Mouse (Mus musculus) lung, postnatal 4 days (tissue): ENCODE measurements around the gene Dnttip1.
"Not testable (repeated sequence)": the region's sequence is repeated elsewhere in the genome, so short reads cannot be mapped to it uniquely, and the experiment has no call there.

ENCODE experiments used
- DNase-seq, 2 experiments: peaks; one replicate each; pipeline ENCODE4 v3.0.0; 2021

Dnttip1 gene

GRCm38 (mm10) chr2:164745843-164746479 is at the start of gene Dnttip1, which contains the start of gene Wfdc3:
Dnttip1 (plus strand) TSS chr2:164745983.
Wfdc3 (minus strand) TSS chr2:164745931.
- DNase-seq = peak; percentile 95

DNA sequence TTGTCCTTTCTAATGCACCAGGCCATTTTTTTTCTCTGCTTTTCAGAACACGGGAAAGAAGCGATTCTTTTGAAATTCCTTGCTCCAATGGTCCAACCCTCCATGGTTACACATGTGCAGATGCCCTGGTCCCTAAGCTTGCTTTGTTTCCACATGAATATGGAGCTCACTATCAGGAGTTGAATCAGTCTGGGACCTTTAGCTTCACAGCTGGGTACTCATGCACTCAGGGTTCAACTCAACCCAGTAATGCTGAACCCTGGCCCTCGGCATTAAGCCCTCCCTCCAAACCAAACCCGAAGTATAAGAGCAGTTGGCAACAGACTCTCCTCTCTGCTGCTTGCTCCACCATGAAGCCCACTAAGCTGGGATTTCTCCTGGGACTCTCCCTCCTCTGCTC is 47.6 kb upstream of the Dnttip1 start, which contains the start of gene Spint4:
Gene Spint4, plus strand, starts transcription at position 301 of the 400 bp plus-strand sequence.
- DNase-seq = no peak

DNA sequence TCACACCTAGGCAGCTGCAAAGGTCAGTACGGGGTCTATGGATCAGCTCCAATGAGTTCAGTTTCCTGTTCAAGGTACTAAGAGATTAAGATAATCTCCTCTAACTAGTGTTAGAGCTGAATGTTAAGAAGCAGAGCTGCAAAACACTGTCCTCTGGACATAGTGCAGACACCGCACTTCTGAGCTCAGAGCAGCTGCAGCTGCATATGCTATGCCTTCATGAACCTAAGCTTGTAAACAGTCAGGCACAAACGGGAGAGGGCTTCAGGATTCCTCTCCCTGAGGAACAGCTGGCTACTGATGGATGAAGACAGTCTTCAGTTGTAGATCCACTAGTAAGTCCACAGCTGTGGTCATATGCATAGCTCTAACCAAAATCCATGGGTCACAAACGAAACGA is 44.8 kb upstream of the Dnttip1 start:
- no peak for DNase-seq

DNA sequence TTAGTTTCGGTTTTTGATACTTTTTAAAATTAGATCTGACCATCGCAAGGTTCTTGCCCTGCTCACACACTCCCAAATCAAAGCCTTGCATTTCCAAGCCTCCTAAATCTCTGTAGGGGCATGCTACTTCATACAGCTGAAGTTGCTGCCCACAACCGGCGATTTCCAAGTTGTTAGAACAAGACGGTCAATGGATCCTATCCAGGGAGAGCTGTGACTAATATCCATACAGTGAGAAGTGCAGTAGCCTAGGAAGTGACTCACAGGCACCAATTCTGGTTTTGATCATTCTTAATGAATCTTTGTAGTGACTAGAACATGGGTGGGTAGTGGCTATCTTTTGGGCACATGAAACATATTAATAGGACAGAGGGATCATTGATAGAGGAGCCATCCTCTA is 44.0 kb upstream of the Dnttip1 start:
- DNase-seq = no peak

- no peak for DNase-seq
Measured at GRCm38 (mm10) chr2:164704235-164704634, 41.5 kb upstream of the Dnttip1 start.

DNA sequence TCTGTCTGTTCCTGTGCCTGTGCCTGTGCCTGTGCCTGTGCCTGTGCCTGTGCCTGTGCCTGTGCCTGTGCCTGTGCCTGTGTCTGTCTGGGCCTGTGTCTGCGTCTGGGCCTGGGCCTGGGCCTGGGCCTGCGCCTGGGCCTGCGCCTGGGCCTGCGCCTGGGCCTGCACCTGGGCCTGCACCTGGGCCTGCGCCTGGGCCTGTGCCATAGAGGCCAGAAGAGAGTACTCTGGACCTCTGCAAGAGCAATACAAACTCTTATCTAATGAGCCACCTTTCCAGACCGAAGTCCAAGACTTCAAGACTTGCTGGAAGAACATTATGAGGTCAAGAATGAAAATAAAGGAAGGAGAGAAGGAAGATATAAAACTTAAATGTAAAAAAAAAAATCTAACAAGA is 40.5 kb upstream of the Dnttip1 start:
- no peak for DNase-seq

GRCm38 (mm10) chr2:164705991-164706390 is 39.8 kb upstream of the Dnttip1 start:
- no peak for DNase-seq

- DNase-seq = no peak
Measured at GRCm38 (mm10) chr2:164715005-164715404, 30.8 kb upstream of the Dnttip1 start, which contains the start of gene Spint5. Spint5 (plus strand) TSS chr2:164715305.

DNA sequence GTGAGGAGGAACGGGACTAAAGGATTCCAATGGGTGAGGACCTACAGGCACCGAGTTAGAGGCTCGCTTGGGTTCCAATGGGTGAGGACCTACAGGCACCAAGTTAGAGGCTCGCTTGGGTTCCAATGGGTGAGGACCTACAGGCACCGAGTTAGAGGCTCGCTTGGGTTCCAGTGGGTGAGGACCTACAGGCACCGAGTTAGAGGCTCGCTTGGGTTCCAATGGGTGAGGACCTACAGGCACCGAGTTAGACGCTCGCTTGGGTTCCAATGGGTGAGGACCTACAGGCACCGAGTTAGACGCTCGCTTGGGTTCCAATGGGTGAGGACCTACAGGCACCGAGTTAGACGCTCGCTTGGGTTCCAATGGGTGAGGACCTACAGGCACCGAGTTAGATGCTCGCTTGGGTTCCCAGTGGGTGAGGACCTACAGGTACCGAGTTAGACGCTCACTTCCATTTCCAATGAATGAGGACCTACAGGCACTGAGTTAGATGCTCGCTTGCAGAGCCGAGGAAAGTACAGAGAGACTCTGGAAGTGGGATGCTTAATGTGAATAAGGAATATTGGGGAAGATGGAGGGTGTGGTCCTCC is 29.5 kb upstream of the Dnttip1 start:
- not testable (repeated sequence) for DNase-seq

DNA sequence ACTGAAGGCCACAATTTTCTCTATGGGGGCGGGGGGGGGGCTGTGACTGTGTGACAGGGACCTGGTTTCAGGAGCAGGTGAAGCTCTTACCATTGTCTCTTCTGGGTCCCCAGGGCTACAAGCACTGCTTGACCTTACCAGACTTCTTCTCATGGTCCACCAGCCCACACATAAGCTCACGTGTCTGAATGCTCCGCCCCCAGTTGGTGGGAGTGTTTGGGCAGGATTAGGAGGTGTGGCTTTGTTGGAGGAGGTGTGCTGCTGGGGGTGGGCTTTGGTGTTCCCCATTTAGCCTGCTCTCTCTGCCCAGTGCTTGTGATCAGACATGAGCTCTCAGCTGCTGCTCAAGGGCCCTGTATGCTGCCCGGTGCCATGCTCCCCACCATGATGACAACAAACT is 22.5 kb upstream of the Dnttip1 start:
- no peak for DNase-seq

- peak; percentile 47 to 74 for DNase-seq
Measured at GRCm38 (mm10) chr2:164725895-164726619, 19.7 kb upstream of the Dnttip1 start.

GRCm38 (mm10) chr2:164731719-164732118 is 14.1 kb upstream of the Dnttip1 start:
- no peak for DNase-seq

- DNase-seq = no peak
Measured at GRCm38 (mm10) chr2:164733259-164733658, 12.5 kb upstream of the Dnttip1 start.

- peak; percentile 11 to 46 for DNase-seq
Measured at GRCm38 (mm10) chr2:164734839-164735238, 10.9 kb upstream of the Dnttip1 start.

GRCm38 (mm10) chr2:164735446-164735845 is 10.3 kb upstream of the Dnttip1 start:
- no peak for DNase-seq

DNA sequence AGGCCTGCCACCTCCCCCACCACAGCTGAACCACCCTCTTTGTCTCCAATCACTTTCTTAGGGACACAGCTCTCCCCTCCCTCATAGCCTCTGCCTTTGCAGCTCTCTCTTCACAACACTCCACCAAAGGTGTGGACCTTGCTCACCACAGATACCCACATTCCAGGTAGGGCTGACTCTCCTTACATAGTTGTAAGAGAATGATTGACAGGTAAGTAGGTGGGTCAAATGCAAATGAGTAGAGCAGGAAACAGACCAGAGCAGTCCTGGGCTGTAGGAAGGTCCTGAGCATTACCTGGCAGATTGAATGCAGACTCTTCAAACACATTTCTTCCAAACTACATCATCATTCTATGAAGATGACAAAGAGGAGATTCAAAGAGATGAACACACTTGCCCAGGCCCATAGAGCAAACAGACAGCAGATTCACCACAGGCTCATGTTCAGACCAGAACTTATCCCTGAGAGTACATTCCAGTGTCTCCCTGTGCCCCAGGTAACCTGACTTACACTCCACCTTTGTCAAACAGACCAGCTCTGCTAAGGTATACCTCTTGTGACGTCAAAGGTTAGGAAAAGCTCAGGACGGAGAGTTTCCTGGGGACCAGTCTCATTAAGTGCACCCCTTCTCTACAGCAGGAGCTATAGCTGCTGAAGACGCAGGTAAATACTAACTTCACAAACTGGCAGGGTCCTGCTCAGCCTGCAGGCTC is 8.2 kb upstream of the Dnttip1 start:
- no peak for DNase-seq

GRCm38 (mm10) chr2:164739876-164740275 is 5.9 kb upstream of the Dnttip1 start:
- no peak for DNase-seq

DNA sequence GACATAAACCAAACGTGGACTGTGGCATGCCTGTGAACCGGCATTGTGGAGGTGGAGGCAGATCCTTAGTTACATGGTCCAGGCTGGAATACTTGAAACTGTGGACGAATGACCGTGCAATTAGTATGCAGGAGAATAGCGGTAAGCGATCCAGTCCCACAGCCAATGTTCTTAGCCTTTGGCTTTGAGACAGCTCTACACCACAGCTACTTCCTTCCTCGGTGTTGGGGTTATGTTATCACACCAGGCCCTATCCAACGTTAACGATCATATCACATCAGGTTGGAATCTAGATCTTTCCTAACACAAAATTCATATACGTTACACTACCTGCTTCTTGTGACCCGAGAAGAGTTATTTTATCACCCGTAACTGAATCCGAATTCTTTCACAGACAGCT is 796 bp upstream of the Dnttip1 start:
- DNase-seq = no peak

- DNase-seq = no peak
Measured at GRCm38 (mm10) chr2:164746693-164747092, 910 bp downstream of the Dnttip1 start.

DNA sequence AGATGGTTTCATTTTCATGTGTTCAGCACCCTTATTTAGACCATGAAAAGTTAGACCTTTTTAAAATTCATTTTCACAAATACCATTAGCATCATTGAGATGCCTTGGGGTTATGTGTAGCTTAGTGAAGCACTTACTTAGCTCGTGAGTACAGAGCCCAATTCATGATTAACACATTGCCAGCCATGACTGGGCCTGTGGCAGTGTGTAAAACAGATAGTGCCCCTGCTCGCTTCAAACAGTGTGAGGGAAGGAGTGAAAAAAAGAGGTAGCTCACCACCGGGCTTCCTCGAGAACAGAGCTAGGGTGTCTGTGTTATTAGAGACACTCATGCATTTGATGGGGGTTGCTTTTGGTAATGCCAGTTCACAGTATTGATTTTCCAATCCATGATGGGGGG is 2.4 kb downstream of the Dnttip1 start:
- DNase-seq = no peak

GRCm38 (mm10) chr2:164748991-164749390 is 3.2 kb downstream of the Dnttip1 start:
- no peak for DNase-seq

- no peak for DNase-seq
Measured at GRCm38 (mm10) chr2:164752454-164752853, 6.7 kb downstream of the Dnttip1 start.

- DNase-seq = no peak
Measured at GRCm38 (mm10) chr2:164754105-164754504, 8.3 kb downstream of the Dnttip1 start.
